Mouse (Mus musculus) thymus, adult 2 months (tissue): ENCODE results near the gene Smg6. TPM values are rescaled to one million over a fixed set of nuclear protein-coding genes. Genes with fewer than 3 reads are reported as not detected.
A peak's percentile ranks its signal among the peaks of the same experiment; 100 is the strongest.

Experiments
- DNase-seq: peaks from one replicate; pipeline ENCODE4 v3.0.0; 2021
- H3K27ac ChIP-seq: fragments of 200-500 bp; 2 replicates; pipeline ENCODE4 v1.5.1; 2012; ENCODE audit warnings: low read length, control low read depth; ENCODE audit not compliant: control insufficient read depth, insufficient read depth
- H3K27me3 ChIP-seq: fragments of 200-500 bp; 2 replicates; pipeline ENCODE4 v1.6.1; 2012; ENCODE audit warnings: mild to moderate bottlenecking, low read length, moderate library complexity, mixed read lengths; ENCODE audit not compliant: control insufficient read depth, insufficient read depth
- H3K36me3 ChIP-seq: fragments of 200-500 bp; 2 replicates; pipeline ENCODE4 v1.6.1; 2012; ENCODE audit warnings: mild to moderate bottlenecking, low read length, moderate library complexity; ENCODE audit not compliant: control insufficient read depth, insufficient read depth
- H3K4me1 ChIP-seq: fragments of 200-500 bp; replicated peaks from 2 replicates; pipeline ENCODE4 v1.6.1; 2012; ENCODE audit warnings: low read length; ENCODE audit not compliant: control insufficient read depth, insufficient read depth
- H3K4me3 ChIP-seq: fragments of 200-500 bp; 2 replicates; pipeline ENCODE4 v1.5.1; 2012; ENCODE audit warnings: mild to moderate bottlenecking, low read length, control low read depth, moderate library complexity; ENCODE audit not compliant: control insufficient read depth, insufficient read depth
- CTCF ChIP-seq: fragments of 200-500 bp; IDR thresholded peaks from 2 replicates; pipeline ENCODE4 v1.5.1; 2012; ENCODE audit warnings: mild to moderate bottlenecking, control low read depth, low read length, moderate library complexity, borderline replicate concordance; ENCODE audit not compliant: control insufficient read depth, poor library complexity, insufficient read depth; ENCODE audit errors: extremely low read depth
- POLR2A ChIP-seq: fragments of 200-500 bp; IDR thresholded peaks from 2 replicates; pipeline ENCODE4 v1.6.1; 2012; ENCODE audit warnings: mild to moderate bottlenecking, low read length, control low read depth, moderate library complexity; ENCODE audit not compliant: control insufficient read depth, poor library complexity, insufficient read depth; ENCODE audit errors: extremely low read depth
- WGBS: fragments of 180-500 bp; shearing (Covaris S2); methylation state at CpG from one replicate; pipeline ENCODE4 v1.1.7; 2018; 5-methylcytosine and 5-hydroxymethylcytosine counted together
- polyA plus RNA-seq: library from polyadenylated mRNA; depleted of rRNA; stranded (reverse); fragments of >200 nt; gene quantifications from 2 replicates; pipeline ENCODE4 v1.2.3, GENCODE M21; 2012

Gene Smg6
- polyA plus RNA-seq, 1 experiment = 69.7 TPM

DNA sequence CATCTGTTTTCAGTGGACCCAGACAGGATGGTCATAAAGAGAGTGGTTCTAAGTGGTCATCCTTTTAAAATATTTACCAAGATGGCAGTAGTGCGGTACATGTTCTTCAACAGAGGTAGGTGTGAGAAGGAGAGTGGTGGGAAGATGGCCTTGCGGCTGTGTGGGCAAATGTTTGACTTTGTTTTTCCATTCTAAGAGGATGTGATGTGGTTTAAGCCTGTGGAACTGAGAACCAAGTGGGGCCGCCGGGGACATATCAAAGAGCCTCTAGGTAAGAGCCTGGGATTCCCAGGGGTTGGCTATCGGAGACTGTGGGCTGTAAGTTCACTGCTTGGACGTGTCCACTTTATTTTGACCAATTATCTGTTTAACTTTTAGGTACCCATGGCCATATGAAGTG lies 17.8 kb upstream of the Smg6 start:
- Histone ChIP-seq H3K4me1 (no peaks in the 10 kb centered on the region), H3K27me3 (no peaks in the 10 kb centered on the region), H3K36me3 (peaks cover 66% of the 10 kb centered on the region), H3K4me3 (no peak overlapping the region), H3K27ac (no peak overlapping the region)
- no peak for DNase-seq
- no peak for TF ChIP-seq CTCF
- no peak for TF ChIP-seq POLR2A
- 94% methylated on average over 6 of the region's 6 CpGs for WGBS

DNA sequence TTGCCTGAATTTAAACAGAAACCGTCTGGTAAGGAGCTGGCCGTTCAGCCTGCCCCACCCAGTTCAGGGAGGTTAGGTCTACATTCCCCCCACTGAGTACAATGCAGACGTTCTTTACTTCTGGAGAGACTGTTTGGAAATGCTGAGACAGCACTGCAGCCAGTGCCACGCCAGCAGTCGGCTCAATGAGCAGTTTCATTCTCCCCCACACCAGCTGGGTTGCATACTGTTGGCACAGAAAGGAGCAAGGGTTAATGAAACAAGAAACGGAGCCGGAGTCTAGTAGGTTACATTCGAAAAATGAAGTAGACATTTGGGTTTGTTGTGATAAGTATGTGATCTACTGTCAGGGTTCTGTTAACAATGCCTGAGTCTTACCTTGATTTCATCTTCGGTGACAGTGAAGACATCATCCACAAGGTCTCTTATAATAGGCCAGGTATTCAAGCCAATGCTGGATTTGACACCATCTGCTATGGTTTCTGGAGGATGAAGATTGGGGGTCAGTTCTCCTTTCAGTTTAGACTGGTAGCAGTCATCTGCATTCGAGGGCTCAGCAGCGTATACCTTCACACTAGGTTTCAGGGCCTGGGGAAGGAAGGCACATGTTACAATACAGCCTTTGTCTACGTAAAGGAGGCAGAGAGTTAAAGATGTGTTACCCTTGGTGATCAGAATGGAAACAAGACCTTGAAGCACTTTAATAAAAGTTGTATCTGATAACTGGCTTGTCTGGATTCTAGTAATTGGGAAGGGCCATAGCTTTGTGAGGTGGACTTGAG lies 16.8 kb upstream of the Smg6 start:
- peaks cover 56% of the 10 kb centered on the region for H3K36me3 ChIP-seq
- H3K27me3 ChIP-seq = no peaks in the 10 kb centered on the region
- no peak for DNase-seq
- no peak for TF ChIP-seq CTCF
- no peak for TF ChIP-seq POLR2A
- no peak overlapping the region for H3K4me3 ChIP-seq
- WGBS = 94% methylated on average over 12 of the region's 12 CpGs
- H3K27ac ChIP-seq = no peak overlapping the region
- no peaks in the 10 kb centered on the region for H3K4me1 ChIP-seq

DNA sequence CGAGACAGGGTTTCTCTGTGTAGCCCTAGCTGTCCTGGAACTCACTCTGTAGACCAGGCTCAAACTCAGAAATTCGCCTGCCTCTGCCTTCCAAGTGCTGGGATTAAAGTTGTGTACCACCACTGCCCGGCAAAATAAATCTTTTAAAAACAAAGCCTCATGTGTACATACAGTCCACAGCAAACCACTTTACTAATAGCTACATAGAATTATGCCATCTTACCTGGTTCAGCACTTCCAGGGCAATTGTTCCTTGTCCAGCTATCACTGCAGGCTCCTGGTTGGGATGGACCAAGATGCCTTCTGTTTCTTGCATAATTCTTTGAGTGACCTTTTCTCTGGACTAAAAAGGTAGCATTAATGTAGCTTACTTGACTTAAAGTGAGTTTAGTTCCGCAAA lies 15.6 kb upstream of the Smg6 start:
- WGBS = 96% methylated on average over 4 of the region's 4 CpGs
- H3K27ac ChIP-seq = no peak overlapping the region
- DNase-seq = no peak
- no peaks in the 10 kb centered on the region for H3K4me1 ChIP-seq
- no peak for TF ChIP-seq POLR2A
- TF ChIP-seq CTCF = no peak
- peaks cover 45% of the 10 kb centered on the region for H3K36me3 ChIP-seq
- no peaks in the 10 kb centered on the region for H3K27me3 ChIP-seq
- no peak overlapping the region for H3K4me3 ChIP-seq

DNA sequence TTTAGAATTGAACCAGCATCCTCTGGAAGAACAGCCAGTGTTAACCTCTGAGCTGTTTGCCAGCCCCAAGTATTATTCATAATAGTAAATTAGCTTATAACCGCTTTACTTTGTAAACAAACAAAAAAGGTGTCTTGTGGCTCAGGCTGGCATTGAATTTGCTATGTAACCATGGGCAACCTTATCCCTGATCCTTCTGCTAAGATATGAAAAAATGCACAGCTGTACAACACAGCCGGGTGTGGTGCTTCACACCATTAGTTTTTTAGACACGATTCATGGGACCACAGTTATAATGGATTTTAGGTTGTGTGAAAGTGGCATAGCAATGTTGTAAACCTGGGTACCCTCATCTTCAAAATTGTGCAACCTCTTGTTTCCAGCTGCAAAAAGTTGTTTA lies 13.1 kb upstream of the Smg6 start:
- Histone ChIP-seq H3K4me1 (no peaks in the 10 kb centered on the region), H3K4me3 (no peak overlapping the region), H3K27me3 (no peaks in the 10 kb centered on the region), H3K27ac (no peak overlapping the region), H3K36me3 (peaks cover 21% of the 10 kb centered on the region)
- no peak for DNase-seq
- WGBS = 90% methylated on average over 3 of the region's 3 CpGs
- TF ChIP-seq POLR2A = no peak
- TF ChIP-seq CTCF = no peak

DNA sequence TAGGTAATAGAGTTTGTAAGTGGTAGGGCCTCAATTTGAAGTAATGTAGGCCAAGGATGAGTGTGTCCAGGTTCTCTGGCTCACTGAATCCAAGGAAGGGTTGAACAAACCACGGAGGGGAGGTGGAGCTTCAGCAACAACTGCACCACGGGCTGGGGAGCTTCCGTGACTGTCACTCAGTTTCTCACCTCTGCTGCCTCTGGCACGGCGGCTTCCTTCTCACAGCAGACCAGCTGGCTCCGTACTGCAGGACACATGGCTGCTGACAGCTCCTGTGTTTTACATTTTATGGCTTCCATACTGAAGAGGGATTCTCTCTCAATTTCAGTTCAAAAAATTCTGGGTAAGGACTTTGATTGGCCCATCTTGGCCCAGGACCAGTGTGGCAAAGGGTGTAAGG lies 6.4 kb upstream of the Smg6 start:
- Histone ChIP-seq H3K27ac (no peak overlapping the region), H3K27me3 (no peaks in the 10 kb centered on the region), H3K4me1 (no peaks in the 10 kb centered on the region), H3K4me3 (no peak overlapping the region), H3K36me3 (no peaks in the 10 kb centered on the region)
- no peak for DNase-seq
- TF ChIP-seq CTCF (no peak), POLR2A (no peak)
- WGBS = 91% methylated on average over 6 of the region's 6 CpGs

DNA sequence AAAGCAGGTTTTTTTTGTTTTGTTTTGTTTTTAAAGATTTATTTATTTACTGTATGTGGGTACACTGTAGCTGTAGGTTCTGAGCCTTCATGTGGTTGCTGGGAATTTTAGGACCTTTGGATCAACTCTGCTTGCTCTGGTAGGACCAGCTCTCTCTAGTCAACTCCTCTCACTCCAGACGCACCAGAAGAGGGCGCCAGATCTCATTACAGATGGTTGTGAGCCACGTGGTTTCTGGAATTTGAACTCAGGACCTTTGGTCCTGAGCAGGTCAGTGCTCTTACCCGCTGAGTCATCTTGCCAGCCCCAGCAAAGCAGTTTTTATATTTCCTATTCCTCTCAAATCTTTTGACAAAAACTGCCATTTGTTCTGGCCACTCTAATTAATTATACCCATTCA lies 1.5 kb upstream of the Smg6 start:
- Histone ChIP-seq H3K36me3 (no peaks in the 10 kb centered on the region), H3K27me3 (no peaks in the 10 kb centered on the region), H3K4me1 (peaks cover 3% of the 10 kb centered on the region), H3K4me3 (no peak overlapping the region), H3K27ac (no peak overlapping the region)
- TF ChIP-seq POLR2A (no peak), CTCF (no peak)
- peak; percentile 49 for DNase-seq
- 75% methylated on average over 4 of the region's 4 CpGs for WGBS

DNA sequence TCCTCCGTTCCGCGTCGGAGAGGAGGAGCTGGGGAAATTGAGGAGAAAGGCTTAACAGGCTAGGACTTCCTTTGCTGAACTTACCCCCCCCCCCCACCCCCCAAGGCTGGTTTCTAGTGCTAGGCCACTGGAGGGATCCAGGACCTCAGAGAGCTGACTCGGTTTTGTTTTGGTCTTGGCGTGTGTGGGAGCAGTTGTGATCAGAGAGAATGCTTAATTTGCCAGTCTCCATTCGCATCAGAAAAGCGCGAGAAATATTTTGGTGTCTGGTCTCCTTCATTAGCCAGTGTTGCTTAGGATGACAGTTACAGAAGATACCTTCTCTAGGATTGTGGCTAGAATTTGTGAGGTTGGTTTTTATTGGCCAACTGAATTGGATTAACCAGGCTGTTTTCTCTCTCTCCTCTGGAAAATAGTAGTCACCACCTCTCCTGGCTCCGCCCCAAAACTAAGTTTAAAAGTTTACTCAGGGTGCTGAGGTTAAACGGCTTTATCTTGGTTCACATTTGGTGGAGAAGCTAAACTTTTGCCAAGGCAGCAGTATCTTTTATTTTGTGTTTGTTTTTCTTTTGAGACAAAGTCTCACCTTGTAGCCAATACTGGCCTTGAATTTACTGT lies 874 bp downstream of the Smg6 start:
- peak; percentile 18 for DNase-seq
- TF ChIP-seq CTCF = no peak
- no peak for TF ChIP-seq POLR2A
- H3K36me3 ChIP-seq = peaks cover 4% of the 10 kb centered on the region
- H3K27me3 ChIP-seq = no peaks in the 10 kb centered on the region
- WGBS = under 1% methylated on average over 11 of the region's 11 CpGs
- peaks cover 3% of the 10 kb centered on the region for H3K4me1 ChIP-seq
- H3K27ac ChIP-seq = peak overlapping the region; percentile 83
- peak overlapping the region; percentile 74 for H3K4me3 ChIP-seq
